Mouse (Mus musculus) ES-Bruce4 (cell line): Measurements from ENCODE around the gene Arhgef2.

ENCODE experiments used
- CTCF ChIP-seq: IDR thresholded peaks from one replicate; pipeline ENCODE4 v1.8.1; 2011; ENCODE audit warnings: low read depth, low read length
- EP300 ChIP-seq: IDR thresholded peaks from 2 replicates; pipeline ENCODE4 v1.6.1; 2011; ENCODE audit warnings: low read depth, low read length; ENCODE audit not compliant: insufficient read depth
- POLR2A ChIP-seq: IDR thresholded peaks from one replicate; pipeline ENCODE4 v1.8.1; 2011; ENCODE audit warnings: low read length; ENCODE audit not compliant: insufficient read depth

- TF ChIP-seq CTCF (no peak), POLR2A (no peak), EP300 (no peak)
Measured at GRCm38 (mm10) chr3:88585769-88586168, 20.0 kb upstream of the Arhgef2 start.
